Mouse (Mus musculus) embryonic fibroblast, embryonic 13.5 days (primary cell): ENCODE results near the gene Enox1. TPM values are rescaled to one million over a fixed set of nuclear protein-coding genes. Genes with fewer than 3 reads are reported as not detected.
A peak's percentile ranks its signal among the peaks of the same experiment; 100 is the strongest.

Experiments
- H3K27ac ChIP-seq: 2 replicates; pipeline ENCODE4 v1.5.1; 2012; ENCODE audit warnings: low read length, control low read depth, inconsistent platforms; ENCODE audit not compliant: insufficient read depth
- H3K4me1 ChIP-seq: 2 replicates; pipeline ENCODE4 v1.6.1; 2011; ENCODE audit warnings: low read length; ENCODE audit not compliant: control insufficient read depth, insufficient read depth
- H3K4me3 ChIP-seq: 2 replicates; pipeline ENCODE4 v1.5.1; 2011; ENCODE audit warnings: mild to moderate bottlenecking, control low read depth, low read length; ENCODE audit not compliant: insufficient read depth
- CTCF ChIP-seq: IDR thresholded peaks from 2 replicates; pipeline ENCODE4 v1.5.1; 2011; ENCODE audit warnings: mild to moderate bottlenecking, control low read depth, low read length, moderate library complexity, borderline replicate concordance; ENCODE audit not compliant: insufficient read depth
- POLR2A ChIP-seq: IDR thresholded peaks from 2 replicates; pipeline ENCODE4 v1.6.1; 2011; ENCODE audit warnings: low read depth, mild to moderate bottlenecking, control low read depth, low read length, moderate library complexity
- polyA plus RNA-seq: library from polyadenylated mRNA; stranded (reverse); fragments of >200 nt; gene quantifications from 2 replicates; pipeline ENCODE4 v1.2.4, GENCODE M21; 2011; ENCODE audit warnings: low read depth; ENCODE audit not compliant: missing spikeins, insufficient read length

The Enox1 gene
- polyA plus RNA-seq, 1 experiment: 7.0 TPM

GRCm38 (mm10) chr14:77346296-77346695 lies 189.7 kb downstream of the Enox1 start:
- H3K27ac ChIP-seq: peak overlapping the region; percentile 69; the same call in 1 of the 2 replicates
- TF ChIP-seq CTCF (no peak), POLR2A (no peak)
- no peak overlapping the region for H3K4me3 ChIP-seq
- H3K4me1 ChIP-seq: peaks cover 5% of the 10 kb centered on the region; the same call in 1 of the 2 replicates

DNA sequence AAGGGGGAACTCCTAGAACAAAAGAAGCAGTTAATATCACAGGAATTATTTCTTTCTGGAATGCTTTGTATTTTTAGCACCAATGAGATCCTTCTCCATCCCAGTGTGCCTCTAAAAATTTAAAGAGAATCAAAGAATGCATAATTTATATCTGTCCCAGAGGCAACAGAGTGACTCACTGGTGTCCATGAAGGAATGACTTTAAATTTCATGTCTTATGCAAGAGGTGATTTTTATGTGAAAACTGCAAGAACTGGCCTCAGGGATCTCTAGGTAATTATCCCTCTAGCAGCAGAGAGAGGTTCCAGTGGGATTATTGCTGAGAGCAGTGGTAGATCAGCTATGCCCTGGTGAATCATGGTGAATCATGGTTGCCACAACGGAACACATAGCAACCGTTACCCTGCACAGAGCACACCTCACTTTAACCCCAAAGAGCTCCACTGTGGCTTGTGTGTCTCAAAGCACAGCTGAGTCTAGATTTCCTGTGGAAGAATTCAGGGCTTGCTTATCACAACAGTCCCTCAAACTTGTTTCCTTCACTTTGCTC lies 195.3 kb downstream of the Enox1 start:
- Histone ChIP-seq H3K4me1 (peaks cover 7% of the 10 kb centered on the region; the same call in 1 of the 2 replicates), H3K27ac (peak overlapping the region; percentile 76), H3K4me3 (no peak overlapping the region)
- TF ChIP-seq CTCF (no peak), POLR2A (no peak)

DNA sequence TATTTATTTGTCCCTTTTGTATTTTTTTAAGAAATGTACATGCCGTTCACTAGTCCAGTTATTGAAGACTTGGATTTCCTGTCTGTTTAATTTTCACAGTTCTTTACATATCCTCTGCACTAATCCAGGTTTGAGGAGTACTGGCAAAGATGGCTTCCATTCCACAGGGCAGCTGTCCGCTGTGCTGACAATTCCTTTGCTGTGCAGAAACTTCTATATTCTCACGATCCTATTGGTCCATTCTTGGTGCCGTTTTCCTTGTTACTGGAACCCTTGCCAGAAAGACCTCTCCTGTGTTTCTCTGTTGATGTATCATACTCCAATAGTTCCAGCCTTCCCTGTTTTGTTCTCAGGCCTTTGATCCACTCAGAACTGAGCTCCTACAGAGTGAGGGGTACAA lies 206.1 kb downstream of the Enox1 start:
- Histone ChIP-seq H3K4me3 (no peak overlapping the region), H3K27ac (no peak overlapping the region), H3K4me1 (no peaks in the 10 kb centered on the region)
- TF ChIP-seq CTCF: no peak
- TF ChIP-seq POLR2A: no peak

- H3K4me1 ChIP-seq: no peaks in the 10 kb centered on the region
- H3K4me3 ChIP-seq: no peak overlapping the region
- no peak overlapping the region for H3K27ac ChIP-seq
- TF ChIP-seq POLR2A: no peak
- TF ChIP-seq CTCF: no peak
These were observed 211.8 kb downstream of the Enox1 start for GRCm38 (mm10) chr14:77368411-77368810.

DNA sequence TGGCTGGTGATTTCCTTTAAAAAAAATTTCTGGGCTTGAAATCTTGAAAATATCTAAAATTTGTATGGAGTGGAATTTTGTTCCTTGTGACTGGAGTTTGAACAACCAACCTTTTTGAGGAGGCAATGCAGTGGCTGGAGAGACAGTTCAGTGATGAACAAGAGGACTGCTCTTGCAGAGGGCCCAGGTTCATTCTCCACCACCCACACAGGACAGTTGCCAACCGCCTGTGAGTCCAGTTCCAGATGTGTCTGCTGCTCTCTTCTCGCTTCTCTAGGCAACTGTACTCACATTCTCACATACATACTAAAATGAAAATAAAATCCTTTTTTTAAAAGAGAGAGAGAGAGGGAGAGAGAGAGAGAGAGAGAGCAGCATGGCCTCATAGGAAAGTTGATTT lies 212.5 kb downstream of the Enox1 start:
- TF ChIP-seq CTCF (no peak), POLR2A (no peak)

DNA sequence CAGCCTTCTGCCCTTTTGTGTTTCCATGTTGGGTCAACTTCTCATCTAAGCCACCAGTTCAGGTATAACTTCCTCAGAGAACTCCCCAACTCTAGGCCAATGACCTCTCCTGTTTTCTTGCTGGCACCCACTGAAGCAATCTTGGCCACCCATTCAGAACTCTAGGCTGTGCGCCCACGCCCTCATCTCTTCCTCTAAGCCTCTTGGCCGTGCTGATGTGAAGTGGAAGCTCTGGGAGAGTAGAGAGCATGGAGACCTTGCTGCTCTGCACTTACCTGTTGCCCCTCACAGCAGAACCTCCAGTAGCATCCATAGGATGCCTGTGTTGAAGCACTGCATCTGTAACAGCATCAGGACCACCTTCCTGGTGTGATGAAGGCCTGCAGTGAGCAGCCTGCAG lies 214.0 kb downstream of the Enox1 start:
- Histone ChIP-seq H3K4me1 (no peaks in the 10 kb centered on the region), H3K27ac (no peak overlapping the region), H3K4me3 (no peak overlapping the region)
- TF ChIP-seq CTCF (no peak), POLR2A (no peak)

More for the DNA sequence above, 212.5 kb downstream of the Enox1 start:
- Histone ChIP-seq H3K27ac (no peak overlapping the region), H3K4me1 (no peaks in the 10 kb centered on the region), H3K4me3 (no peak overlapping the region)

- H3K27ac ChIP-seq: no peak overlapping the region
- no peak for TF ChIP-seq CTCF
- no peak for TF ChIP-seq POLR2A
- no peak overlapping the region for H3K4me3 ChIP-seq
- no peaks in the 10 kb centered on the region for H3K4me1 ChIP-seq
These were observed 215.4 kb downstream of the Enox1 start for GRCm38 (mm10) chr14:77371977-77372376.

DNA sequence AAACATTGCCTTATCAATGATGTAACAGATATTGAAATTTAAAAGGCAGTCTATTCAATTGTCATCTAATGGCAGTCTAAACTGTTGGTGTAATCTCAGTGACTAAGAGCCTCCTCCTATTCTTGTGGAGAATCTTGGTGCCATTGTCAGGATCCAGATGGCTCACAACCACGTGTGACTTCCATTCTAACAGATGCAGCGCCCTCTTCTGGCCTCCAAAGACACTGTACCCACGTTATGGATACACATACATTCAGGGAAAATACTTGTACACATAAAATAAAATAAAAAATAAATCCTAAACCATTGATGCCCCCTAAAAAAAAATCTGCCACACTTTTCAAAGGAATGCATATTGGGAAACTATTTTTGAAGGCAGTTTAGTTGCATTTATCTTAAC lies 216.6 kb downstream of the Enox1 start:
- H3K4me1 ChIP-seq: no peaks in the 10 kb centered on the region
- TF ChIP-seq CTCF: no peak
- no peak for TF ChIP-seq POLR2A
- H3K27ac ChIP-seq: no peak overlapping the region
- no peak overlapping the region for H3K4me3 ChIP-seq

- no peak overlapping the region for H3K4me3 ChIP-seq
- no peak for TF ChIP-seq CTCF
- no peak for TF ChIP-seq POLR2A
- no peaks in the 10 kb centered on the region for H3K4me1 ChIP-seq
- no peak overlapping the region for H3K27ac ChIP-seq
These were observed 218.5 kb downstream of the Enox1 start for GRCm38 (mm10) chr14:77375054-77375453.

DNA sequence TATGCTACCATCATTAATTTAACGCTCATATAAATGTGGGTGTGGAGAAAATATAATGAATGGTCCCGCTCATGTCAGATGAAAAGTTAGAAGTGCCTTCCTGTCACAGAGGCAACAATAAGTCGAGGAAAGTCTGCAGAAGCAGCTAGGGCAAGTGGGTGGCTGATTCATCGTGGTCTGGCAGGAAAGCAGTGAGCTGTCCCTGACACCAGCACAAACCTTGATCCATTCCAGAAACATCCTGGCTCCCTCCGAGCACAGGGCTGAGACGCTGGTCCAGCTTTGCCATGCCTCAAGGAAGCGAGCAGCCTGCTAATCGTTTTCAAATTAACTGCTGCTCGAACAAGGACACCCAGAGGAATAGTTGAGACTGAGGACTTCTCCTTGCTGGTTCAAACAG lies 219.1 kb downstream of the Enox1 start:
- TF ChIP-seq POLR2A: no peak
- no peak for TF ChIP-seq CTCF
- no peak overlapping the region for H3K27ac ChIP-seq
- no peak overlapping the region for H3K4me3 ChIP-seq
- no peaks in the 10 kb centered on the region for H3K4me1 ChIP-seq
